In the genomic region with DNA sequence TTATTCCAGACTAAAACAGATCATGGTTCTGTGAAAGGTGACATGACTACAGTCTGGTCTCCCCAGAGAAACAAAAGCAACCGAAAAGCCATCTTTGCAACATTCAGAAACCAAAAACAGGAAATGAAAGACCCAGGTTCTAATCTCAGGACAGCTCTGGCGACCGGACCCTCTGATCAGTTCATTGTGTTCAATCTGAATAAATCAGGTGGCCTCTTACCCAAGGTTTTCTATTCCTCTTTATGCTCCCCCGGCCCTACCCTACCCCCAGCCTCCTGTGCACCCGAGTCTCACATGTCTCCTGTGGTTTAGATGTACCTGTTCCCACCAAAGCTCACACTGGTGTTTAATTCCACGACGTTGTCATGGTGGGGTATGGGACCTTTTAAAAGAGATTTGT, we compare ENCODE assay signal across 18 mouse cellular contexts.
DNase-seq lines count a peak whose midpoint lies in the region; ATAC-seq lines count a peak whose summit lies in the region.
"Had no signal": no experiment of that assay in that cellular context is flagged by ENCODE, and none has a peak within 500 bp of the region (broad histone marks: within the 10 kb centered on the region; RNA-seq: fewer than 3 reads in every experiment).

No protein-coding gene starts in this region.

- peak; percentile 29 to 31 for DNase-seq in spleen, postnatal 36 days (ENCODE audit: low spot score in 2 of 2)
- no peak for DNase-seq in spleen, adult 12 weeks (ENCODE audit: low spot score)
- DNase-seq in left cerebral cortex, postnatal 4 days, result no peak
- DNase-seq in right cerebral cortex, postnatal 4 days, result no peak
- DNase-seq: adrenal gland, postnatal 10 days; adrenal gland, postnatal 36 days; cerebellum, adult 18-20 months; cerebellum, adult 9-10 months; cerebellum, postnatal 14 days; gastrocnemius, postnatal 25 days; heart, postnatal 10 days; heart, postnatal 36 days had no signal

- ATAC-seq in granulocyte monocyte progenitor cell, adult 5-6 weeks (replicated peaks; ENCODE audit: poor library complexity, severe bottlenecking), result peak; percentile 60
- peak; percentile 21; the same call in 1 of the 2 replicates for ATAC-seq in megakaryocyte progenitor cell, adult 5-6 weeks (replicated peaks; ENCODE audit: poor library complexity)
- ATAC-seq in CD4-positive, CD25-positive, alpha-beta regulatory T cell, adult 4 months, result no peak
- ATAC-seq: forebrain, embryonic 15.5 days; hindbrain, embryonic 16.5 days; Patski had no signal

- intact Hi-C loops in left cerebral cortex, postnatal 4 days (cut with DNase I), result no loop called here

Comparison
In these comparisons a context has a peak if more than half of its experiments do, and no peak if none do; other contexts are left out.
1. DNase-seq: peak in spleen, postnatal 36 days (2 of 2); none in spleen, adult 12 weeks (single experiment), left cerebral cortex, postnatal 4 days (single experiment) and right cerebral cortex, postnatal 4 days (single experiment).